Mouse (Mus musculus) myocyte (in vitro differentiated cells): Measurements from ENCODE around the gene Enpp1. TPM values are rescaled to one million over a fixed set of nuclear protein-coding genes. Genes with fewer than 3 reads are reported as not detected.

Source experiments
- H3K27me3 ChIP-seq: one replicate; pipeline ENCODE4 v1.6.1; 2011; ENCODE audit not compliant: control insufficient read depth, insufficient read depth, insufficient read length
- H3K36me3 ChIP-seq: one replicate; pipeline ENCODE4 v1.6.1; 2011; ENCODE audit not compliant: control insufficient read depth, insufficient read depth
- H3K4me2 ChIP-seq: one replicate; pipeline ENCODE4 v1.6.1; 2011; ENCODE audit warnings: low read depth, control low read depth
- H3K4me3 ChIP-seq: one replicate; pipeline ENCODE4 v1.5.1; 2011; ENCODE audit warnings: mild to moderate bottlenecking, control low read depth, moderate library complexity
- H3K79me2 ChIP-seq: one replicate; pipeline ENCODE4 v1.6.1; 2011; ENCODE audit not compliant: control insufficient read depth, insufficient read depth
- H3ac ChIP-seq: one replicate; pipeline ENCODE4 v1.6.1; 2011; ENCODE audit not compliant: control insufficient read depth, insufficient read length
- CEBPB ChIP-seq: IDR thresholded peaks from 2 replicates; pipeline ENCODE4 v1.6.1; 2011; ENCODE audit warnings: mild to moderate bottlenecking, moderate library complexity; ENCODE audit not compliant: poor library complexity, insufficient read depth, severe bottlenecking
- E2F4 ChIP-seq: IDR thresholded peaks from one replicate; pipeline ENCODE4 v1.6.1; 2011; ENCODE audit warnings: mild to moderate bottlenecking, control low read depth, moderate library complexity; ENCODE audit not compliant: insufficient read depth
- MAX ChIP-seq: IDR thresholded peaks from one replicate; pipeline ENCODE4 v1.6.1; 2011; ENCODE audit warnings: low read depth, mild to moderate bottlenecking, control low read depth
- MYOD1 ChIP-seq, 3 experiments: IDR thresholded peaks; one replicate each; pipeline ENCODE4 v1.6.1; 2011; ENCODE audit warnings: control low read depth in 2 of 3, low read depth in 2 of 3, mild to moderate bottlenecking in 2 of 3, moderate library complexity in 1 of 3; ENCODE audit not compliant: insufficient read length in 2 of 3, control insufficient read depth in 1 of 3
- MYOG ChIP-seq, 3 experiments: IDR thresholded peaks; one replicate each; pipeline ENCODE4 v1.6.1; 2011; ENCODE audit warnings: control low read depth in 2 of 3, low read depth in 2 of 3, mild to moderate bottlenecking in 2 of 3; ENCODE audit not compliant: insufficient read length in 2 of 3, control insufficient read depth in 1 of 3, insufficient read depth in 1 of 3
- POLR2A ChIP-seq: IDR thresholded peaks from one replicate; pipeline ENCODE4 v1.6.1; 2011; ENCODE audit warnings: low read depth, mild to moderate bottlenecking, control low read depth, moderate library complexity; ENCODE audit not compliant: insufficient read length
- POLR2AphosphoS2 ChIP-seq: IDR thresholded peaks from one replicate; pipeline ENCODE4 v1.6.1; 2011; ENCODE audit warnings: low read depth, control low read depth; ENCODE audit not compliant: insufficient read length
- REST ChIP-seq: IDR thresholded peaks from one replicate; pipeline ENCODE4 v1.6.1; 2011; ENCODE audit warnings: mild to moderate bottlenecking, control low read depth, moderate library complexity; ENCODE audit not compliant: insufficient read depth, insufficient read length
- SRF ChIP-seq: IDR thresholded peaks from one replicate; pipeline ENCODE4 v1.6.1; 2011; ENCODE audit warnings: low read depth; ENCODE audit not compliant: control insufficient read depth, insufficient read length
- TCF12 ChIP-seq: IDR thresholded peaks from one replicate; pipeline ENCODE4 v1.6.1; 2011; ENCODE audit warnings: mild to moderate bottlenecking, control low read depth; ENCODE audit not compliant: poor library complexity, insufficient read depth, severe bottlenecking
- TCF3 ChIP-seq: IDR thresholded peaks from one replicate; pipeline ENCODE4 v1.6.1; 2011; ENCODE audit warnings: low read depth, control low read depth; ENCODE audit not compliant: insufficient read length
- USF1 ChIP-seq: IDR thresholded peaks from one replicate; pipeline ENCODE4 v1.6.1; 2011; ENCODE audit warnings: low read depth, mild to moderate bottlenecking, control low read depth, moderate library complexity
- polyA plus RNA-seq: library from polyadenylated mRNA; unstranded; fragments of >200 nt; fragmentation: generic; extraction: Trizol; gene quantifications from one replicate; pipeline ENCODE4 v1.2.1, GENCODE M21; 2012; ENCODE audit warnings: missing spikeins

Enpp1 gene
- polyA plus RNA-seq, 1 experiment: 2.6 TPM

DNA sequence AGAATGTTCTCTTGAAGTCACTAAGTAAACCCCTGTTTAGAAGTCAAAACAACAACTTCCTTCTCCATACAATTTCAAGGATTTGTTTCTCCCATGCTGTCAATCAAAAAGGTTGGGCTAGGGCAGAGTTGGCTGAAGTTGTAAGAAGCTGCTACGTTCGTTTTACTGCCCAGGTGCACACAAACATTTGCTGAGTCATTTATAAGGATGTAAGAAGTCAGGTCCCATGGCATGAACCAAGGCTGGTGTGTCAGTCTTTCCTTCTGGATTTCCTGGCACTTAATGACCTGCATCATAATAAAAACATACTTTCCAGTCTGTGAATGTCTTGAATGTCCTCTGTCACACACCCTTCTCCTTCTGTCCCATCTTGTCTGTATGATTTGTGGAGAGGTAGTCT, 119.6 kb downstream of the Enpp1 start:
- Histone ChIP-seq H3K4me2 (no peak overlapping the region), H3K4me3 (no peak overlapping the region), H3K36me3 (no peaks in the 10 kb centered on the region), H3ac (no peak overlapping the region), H3K27me3 (no peaks in the 10 kb centered on the region), H3K79me2 (no peaks in the 10 kb centered on the region)
- TF ChIP-seq REST (no peak), MYOG (IDR thresholded peaks at IDR 0.05; ENCODE audit: control insufficient read depth in 1 of 3, insufficient read depth in 1 of 3, insufficient read length in 2 of 3, low read depth in 2 of 3) (no peak), E2F4 (no peak)

DNA sequence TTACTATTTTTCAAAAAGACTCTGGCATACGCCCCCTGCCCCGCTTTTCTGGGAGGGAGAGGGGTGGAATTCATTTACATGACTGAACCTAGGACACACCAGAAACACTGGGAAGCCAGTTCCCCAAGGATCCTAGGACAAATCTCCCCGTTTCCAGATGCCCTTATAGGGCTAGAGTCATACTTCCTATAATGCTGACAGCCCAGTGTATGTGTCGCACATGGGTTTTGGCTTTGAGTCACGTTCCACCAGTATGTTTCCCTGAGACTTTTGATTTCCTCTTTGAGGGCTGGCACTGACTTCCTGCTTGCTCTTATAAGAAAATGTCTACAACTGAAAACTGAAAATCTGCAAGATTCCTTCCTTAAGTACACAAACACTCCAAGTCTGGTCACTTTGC, 120.2 kb downstream of the Enpp1 start:
- no peak overlapping the region for H3K4me2 ChIP-seq
- TF ChIP-seq POLR2AphosphoS2 (no peak), MYOG (IDR thresholded peaks at IDR 0.05; ENCODE audit: control insufficient read depth in 1 of 3, insufficient read depth in 1 of 3, insufficient read length in 2 of 3, low read depth in 2 of 3) (no peak), USF1 (no peak), SRF (no peak), MAX (no peak), REST (no peak), MYOD1 (IDR thresholded peaks at IDR 0.05; ENCODE audit: control insufficient read depth in 1 of 3, insufficient read length in 2 of 3, low read depth in 2 of 3) (no peak), TCF3 (no peak), CEBPB (no peak), E2F4 (no peak), TCF12 (no peak)
- no peaks in the 10 kb centered on the region for H3K79me2 ChIP-seq
- H3ac ChIP-seq: no peak overlapping the region
- H3K4me3 ChIP-seq: no peak overlapping the region
- no peaks in the 10 kb centered on the region for H3K27me3 ChIP-seq
- no peaks in the 10 kb centered on the region for H3K36me3 ChIP-seq

DNA sequence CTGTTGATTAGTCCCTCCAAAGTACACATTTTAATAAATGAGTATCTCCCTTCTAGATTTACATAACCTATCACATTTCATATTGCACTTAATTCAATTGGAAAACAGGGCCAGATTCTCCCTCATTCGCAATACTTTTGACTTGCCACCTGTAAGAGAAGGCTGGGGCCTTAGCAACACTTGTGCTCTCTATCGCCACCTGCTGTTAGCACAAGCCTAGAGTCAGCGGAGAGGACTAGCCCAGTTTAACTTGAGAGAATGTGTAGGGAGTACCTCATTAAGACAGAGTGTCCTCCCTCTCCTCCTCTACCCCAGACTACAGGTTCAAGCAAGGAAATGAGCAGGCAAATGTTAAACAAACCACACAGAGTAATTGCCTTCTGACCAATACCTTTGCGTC, 120.8 kb downstream of the Enpp1 start:
- Histone ChIP-seq H3K4me2 (no peak overlapping the region), H3K27me3 (no peaks in the 10 kb centered on the region), H3K36me3 (no peaks in the 10 kb centered on the region), H3K79me2 (no peaks in the 10 kb centered on the region), H3K4me3 (no peak overlapping the region), H3ac (no peak overlapping the region)
- TF ChIP-seq E2F4 (no peak), POLR2A (no peak), CEBPB (no peak), POLR2AphosphoS2 (no peak), SRF (no peak)

DNA sequence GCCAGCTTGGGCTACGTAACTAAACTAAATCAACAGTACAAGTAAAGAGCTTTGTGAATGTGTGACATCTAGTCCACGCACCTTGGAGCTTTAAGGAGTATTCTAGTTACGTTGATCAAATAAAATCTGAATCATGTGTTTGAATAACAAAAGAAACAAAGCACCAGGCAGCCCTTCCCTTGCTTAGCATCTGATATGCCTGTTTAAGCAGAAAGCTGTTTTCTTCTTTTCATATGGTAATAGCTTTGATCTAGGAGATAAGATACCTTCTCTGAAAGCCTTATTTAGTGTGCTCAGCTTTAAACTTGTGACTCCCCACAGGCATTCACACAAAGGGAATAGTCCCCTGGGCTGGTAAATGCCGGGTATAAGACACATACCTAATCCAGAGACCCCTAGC, 121.4 kb downstream of the Enpp1 start:
- TF ChIP-seq MAX (no peak), SRF (no peak), POLR2AphosphoS2 (no peak), USF1 (no peak), MYOD1 (IDR thresholded peaks at IDR 0.05; ENCODE audit: control insufficient read depth in 1 of 3, insufficient read length in 2 of 3, low read depth in 2 of 3) (no peak), TCF3 (no peak), TCF12 (no peak), REST (no peak), CEBPB (no peak), E2F4 (no peak), POLR2A (no peak), MYOG (IDR thresholded peaks at IDR 0.05; ENCODE audit: control insufficient read depth in 1 of 3, insufficient read depth in 1 of 3, insufficient read length in 2 of 3, low read depth in 2 of 3) (no peak)
- Histone ChIP-seq H3ac (no peak overlapping the region), H3K79me2 (no peaks in the 10 kb centered on the region), H3K4me2 (no peak overlapping the region), H3K27me3 (no peaks in the 10 kb centered on the region), H3K36me3 (no peaks in the 10 kb centered on the region), H3K4me3 (no peak overlapping the region)

DNA sequence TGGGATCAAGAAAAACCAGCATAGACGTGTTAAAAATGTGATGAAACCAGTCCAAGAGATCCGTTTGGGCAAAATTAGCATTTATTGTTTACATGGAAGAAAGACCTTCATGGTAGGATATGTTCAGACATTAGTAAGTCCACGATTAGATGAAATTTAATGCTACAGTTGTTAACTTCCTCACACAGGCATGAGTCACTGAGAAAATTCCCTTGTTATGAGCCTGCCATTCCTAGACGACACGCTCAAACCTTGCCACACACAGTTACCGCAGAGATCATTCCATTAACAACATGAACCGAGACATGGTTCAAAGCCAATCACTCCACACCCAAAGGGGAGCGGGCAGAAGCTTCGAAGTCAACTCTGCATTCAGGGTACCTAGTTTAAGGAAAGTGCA, 122.7 kb downstream of the Enpp1 start:
- H3ac ChIP-seq: no peak overlapping the region
- H3K79me2 ChIP-seq: no peaks in the 10 kb centered on the region
- no peak for TF ChIP-seq REST
- no peak for TF ChIP-seq E2F4
- TF ChIP-seq CEBPB: peak; percentile 70
- no peak for TF ChIP-seq TCF3
- TF ChIP-seq MAX: no peak
- TF ChIP-seq USF1: no peak
- no peak for TF ChIP-seq POLR2A

DNA sequence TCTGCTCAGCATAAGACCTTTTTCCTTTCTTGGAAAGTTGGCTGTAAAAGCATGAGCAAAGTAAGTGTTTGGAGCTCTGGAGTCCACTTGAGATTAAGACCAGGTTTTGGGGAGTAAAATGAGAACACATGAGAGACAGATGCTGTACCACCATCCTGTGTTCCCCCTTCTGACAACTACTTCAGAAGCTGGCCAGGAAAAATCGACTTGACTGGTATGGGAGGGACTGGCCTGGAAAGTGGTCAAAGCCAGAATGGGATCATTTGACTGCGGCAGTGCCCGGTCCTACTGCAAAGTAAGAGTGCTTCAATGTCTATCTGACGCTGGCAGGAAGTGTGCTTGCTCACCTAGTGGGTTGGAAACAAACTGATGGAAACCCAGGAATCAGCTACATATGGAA, 123.1 kb downstream of the Enpp1 start:
- peak overlapping the region; percentile 66 for H3K4me2 ChIP-seq
- H3ac ChIP-seq: no peak overlapping the region
- TF ChIP-seq REST (no peak), POLR2A (no peak), TCF3 (no peak), SRF (no peak), E2F4 (no peak), POLR2AphosphoS2 (no peak)
- no peaks in the 10 kb centered on the region for H3K79me2 ChIP-seq
- H3K36me3 ChIP-seq: no peaks in the 10 kb centered on the region
- H3K27me3 ChIP-seq: no peaks in the 10 kb centered on the region
- H3K4me3 ChIP-seq: no peak overlapping the region

More for the DNA sequence above, 122.7 kb downstream of the Enpp1 start:
- H3K4me3 ChIP-seq: no peak overlapping the region
- no peaks in the 10 kb centered on the region for H3K36me3 ChIP-seq
- H3K27me3 ChIP-seq: no peaks in the 10 kb centered on the region
- peak overlapping the region; percentile 66 for H3K4me2 ChIP-seq

Other genes starting within 250 kb of the Enpp1 start
- 7.2 TPM for gene Ccn2, start 116.7 kb downstream of the Enpp1 start, polyA plus RNA-seq
- gene Enpp3, start 130.7 kb upstream of the Enpp1 start, polyA plus RNA-seq: 3.6 TPM
- gene Med23, start 157.8 kb upstream of the Enpp1 start, polyA plus RNA-seq: 9.7 TPM
- gene Arg1, start 215.3 kb upstream of the Enpp1 start, polyA plus RNA-seq: not detected